Mouse (Mus musculus) ES-E14 (cell line): ENCODE measurements around the gene Mpzl3. TPM values are rescaled to one million over a fixed set of nuclear protein-coding genes. Genes with fewer than 3 reads are reported as not detected.

Experiments used
- DNase-seq: peaks from one replicate; pipeline ENCODE4 v3.0.0-alpha.2; 2013; ENCODE audit warnings: low read depth, low spot score
- H3K27ac ChIP-seq: 2 replicates; pipeline ENCODE4 v1.5.1; 2012; ENCODE audit warnings: low read depth, mild to moderate bottlenecking, low read length, moderate library complexity, mixed read lengths; ENCODE audit not compliant: poor library complexity, insufficient read depth, severe bottlenecking
- H3K36me3 ChIP-seq: 2 replicates; pipeline ENCODE4 v1.6.1; 2012; ENCODE audit warnings: mild to moderate bottlenecking, low read length, moderate library complexity, mixed read lengths; ENCODE audit not compliant: control insufficient read depth, poor library complexity, insufficient read depth, severe bottlenecking
- H3K4me1 ChIP-seq, 2 experiments: fragments of 150-350 bp in 1 of 2; sonication (generic) in 1 of 2; 2 replicates each; pipeline ENCODE4 v1.6.1; 2012; ENCODE audit warnings: low read length in 2 of 2, mild to moderate bottlenecking in 1 of 2, mixed read lengths in 1 of 2; ENCODE audit not compliant: control insufficient read depth in 2 of 2, insufficient read depth in 2 of 2, poor library complexity in 1 of 2
- H3K4me3 ChIP-seq, 2 experiments: fragments of 150-350 bp in 1 of 2; sonication (generic) in 1 of 2; 2 replicates each; pipeline ENCODE4 v1.5.1; 2012; ENCODE audit warnings: low read length in 2 of 2, low read depth in 1 of 2, mild to moderate bottlenecking in 1 of 2, mixed read lengths in 1 of 2; ENCODE audit not compliant: insufficient read depth in 1 of 2, poor library complexity in 1 of 2, severe bottlenecking in 1 of 2
- H3K9ac ChIP-seq: 2 replicates; pipeline ENCODE4 v1.6.1; 2012; ENCODE audit warnings: low read depth, mild to moderate bottlenecking, low read length, mixed read lengths; ENCODE audit not compliant: poor library complexity, insufficient read depth, severe bottlenecking
- H3K9me3 ChIP-seq: fragments of 150-350 bp; sonication (generic); 2 replicates; pipeline ENCODE4 v1.6.1; 2012; ENCODE audit warnings: low read depth, mild to moderate bottlenecking, low read length; ENCODE audit not compliant: control insufficient read depth, insufficient read depth
- CHD2 ChIP-seq: IDR thresholded peaks from 2 replicates; pipeline ENCODE4 v1.6.1; 2014; ENCODE audit warnings: mild to moderate bottlenecking, low read depth, low read length, inconsistent platforms
- HCFC1 ChIP-seq: IDR thresholded peaks from 2 replicates; pipeline ENCODE4 v1.6.1; 2012; ENCODE audit warnings: low read length, inconsistent platforms, borderline replicate concordance; ENCODE audit not compliant: insufficient read depth
- MAFK ChIP-seq: IDR thresholded peaks from 2 replicates; pipeline ENCODE4 v1.6.1; 2014; ENCODE audit warnings: mild to moderate bottlenecking, low read depth, low read length, inconsistent platforms; ENCODE audit not compliant: insufficient read depth
- ZC3H11A ChIP-seq: IDR thresholded peaks from 2 replicates; pipeline ENCODE4 v1.6.1; 2012; ENCODE audit warnings: low read depth, mild to moderate bottlenecking, inconsistent platforms, low read length, borderline replicate concordance
- ZNF384 ChIP-seq: IDR thresholded peaks from 2 replicates; pipeline ENCODE4 v1.6.1; 2012; ENCODE audit warnings: low read depth, low read length, inconsistent platforms
- in situ Hi-C, 2 experiments: fragments of 600-800 bp; cut with MboI; formaldehyde crosslinking; loops; one replicate each; pipeline ENCODE4 v1.15.1; 2025; ENCODE audit warnings: low sequenced_read_pairs in 2 of 2, inconsistent platforms in 1 of 2; ENCODE audit not compliant: unreplicated experiment in 2 of 2
- total RNA-seq: library from RNA; depleted of rRNA; stranded (reverse); fragments of 300-350 nt; gene quantifications from 2 replicates; pipeline ENCODE4 v1.2.3, GENCODE M21; 2012

Gene Mpzl3
- total RNA-seq, 1 experiment, result 5.0 TPM

DNA sequence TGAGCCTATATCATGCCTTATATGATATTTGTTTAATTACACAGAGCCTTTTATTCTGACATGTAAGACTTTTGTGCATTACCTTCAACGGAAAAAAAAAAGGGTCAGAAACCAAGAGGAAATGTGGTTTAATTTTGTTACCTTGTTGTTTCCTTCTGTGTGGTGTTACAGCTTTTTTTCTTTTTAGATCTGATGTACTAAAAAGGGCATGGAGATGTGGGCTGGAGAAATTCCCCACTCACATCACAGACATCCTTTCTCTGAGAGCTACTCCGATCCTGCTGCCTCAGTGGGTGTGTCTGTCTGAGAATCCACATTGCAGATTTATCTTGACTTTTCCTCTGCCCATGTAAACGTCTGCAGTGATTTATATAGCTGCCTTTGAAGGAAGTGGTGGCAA is 7.7 kb downstream of the Mpzl3 start:
- Histone ChIP-seq H3K4me3 (no peak overlapping the region), H3K27ac (no peak overlapping the region), H3K9me3 (no peaks in the 10 kb centered on the region), H3K36me3 (no peaks in the 10 kb centered on the region), H3K9ac (no peak overlapping the region), H3K4me1 (no peaks in the 10 kb centered on the region)
- in situ Hi-C loops, result no loop called here
- TF ChIP-seq ZNF384 (no peak), HCFC1 (no peak), ZC3H11A (no peak), CHD2 (no peak), MAFK (no peak)
- DNase-seq, result no peak

DNA sequence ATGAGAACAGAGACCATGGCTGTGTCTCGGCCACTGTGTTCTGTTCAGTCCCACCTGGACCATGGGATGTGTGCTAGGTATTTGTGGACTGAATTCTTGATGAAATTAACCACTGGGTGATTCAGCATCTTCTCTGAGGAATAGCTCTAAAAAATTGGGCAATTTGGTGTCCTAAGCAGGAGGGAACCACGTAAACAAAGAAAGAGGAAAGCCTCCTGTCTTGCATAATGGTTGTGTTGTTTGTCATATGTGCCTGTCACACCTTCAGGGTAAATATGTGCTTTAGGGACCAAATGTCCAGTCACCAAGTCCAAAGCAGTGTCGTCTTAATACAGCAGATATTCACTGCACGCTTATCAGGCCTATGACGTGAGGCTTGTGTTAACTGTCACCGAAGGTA is 9.4 kb downstream of the Mpzl3 start:
- no peak for TF ChIP-seq MAFK
- TF ChIP-seq CHD2, result no peak
- TF ChIP-seq ZNF384, result no peak
- no peak for TF ChIP-seq ZC3H11A
- no peak for TF ChIP-seq HCFC1
- H3K27ac ChIP-seq, result no peak overlapping the region
- no peaks in the 10 kb centered on the region for H3K9me3 ChIP-seq
- H3K4me1 ChIP-seq, result no peaks in the 10 kb centered on the region
- no peaks in the 10 kb centered on the region for H3K36me3 ChIP-seq
- no peak overlapping the region for H3K4me3 ChIP-seq
- in situ Hi-C loops, result no loop called here
- no peak for DNase-seq
- H3K9ac ChIP-seq, result no peak overlapping the region

DNA sequence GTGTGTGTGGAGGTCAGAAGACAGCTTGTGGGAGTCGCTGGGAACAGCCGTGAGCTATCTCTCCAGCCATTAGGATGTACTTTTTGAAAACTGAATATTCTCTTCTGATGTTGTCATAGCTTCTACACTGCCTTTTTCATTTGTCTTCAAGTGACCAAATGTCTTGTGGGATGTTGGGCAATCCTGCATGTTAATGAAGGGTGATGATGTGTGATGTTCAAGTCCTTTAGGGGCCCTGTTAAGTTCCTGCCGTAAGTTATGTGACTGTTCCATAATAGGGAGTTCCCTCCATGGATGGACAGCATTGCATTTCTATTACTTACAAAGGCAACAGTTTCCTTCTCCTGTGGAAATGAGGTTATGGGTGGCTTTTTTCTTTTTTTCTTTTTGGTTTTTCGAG is 11.7 kb downstream of the Mpzl3 start:
- TF ChIP-seq CHD2 (no peak), ZC3H11A (no peak), HCFC1 (no peak), ZNF384 (no peak), MAFK (no peak)
- DNase-seq, result no peak
- Histone ChIP-seq H3K9ac (no peak overlapping the region), H3K9me3 (no peaks in the 10 kb centered on the region), H3K4me3 (no peak overlapping the region), H3K27ac (no peak overlapping the region), H3K36me3 (no peaks in the 10 kb centered on the region), H3K4me1 (no peaks in the 10 kb centered on the region)
- in situ Hi-C loops, result no loop called here

DNA sequence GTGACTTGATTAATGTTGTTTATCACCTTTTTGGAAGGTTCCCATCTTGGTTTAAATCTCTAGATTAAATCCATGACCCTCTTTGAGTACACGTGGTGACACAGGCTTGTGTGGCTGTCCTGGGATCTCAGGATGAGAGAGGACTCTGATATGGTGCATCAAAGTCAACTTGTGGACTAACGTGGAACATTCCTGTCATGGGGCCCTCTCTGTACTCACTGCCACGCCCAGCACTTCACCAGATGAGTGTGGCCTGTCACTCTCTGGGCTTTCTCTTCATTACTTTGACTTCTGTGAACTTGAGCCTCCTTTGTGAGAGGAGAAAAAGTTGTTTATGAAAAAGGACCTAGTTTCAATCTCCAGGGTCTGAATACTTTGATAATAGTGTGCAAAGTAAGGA is 16.8 kb downstream of the Mpzl3 start:
- Histone ChIP-seq H3K9me3 (no peaks in the 10 kb centered on the region), H3K27ac (no peak overlapping the region), H3K9ac (no peak overlapping the region), H3K36me3 (no peaks in the 10 kb centered on the region), H3K4me3 (no peak overlapping the region), H3K4me1 (no peaks in the 10 kb centered on the region)
- TF ChIP-seq HCFC1 (no peak), ZNF384 (no peak)
- DNase-seq, result no peak
- in situ Hi-C loops, result no loop called here

DNA sequence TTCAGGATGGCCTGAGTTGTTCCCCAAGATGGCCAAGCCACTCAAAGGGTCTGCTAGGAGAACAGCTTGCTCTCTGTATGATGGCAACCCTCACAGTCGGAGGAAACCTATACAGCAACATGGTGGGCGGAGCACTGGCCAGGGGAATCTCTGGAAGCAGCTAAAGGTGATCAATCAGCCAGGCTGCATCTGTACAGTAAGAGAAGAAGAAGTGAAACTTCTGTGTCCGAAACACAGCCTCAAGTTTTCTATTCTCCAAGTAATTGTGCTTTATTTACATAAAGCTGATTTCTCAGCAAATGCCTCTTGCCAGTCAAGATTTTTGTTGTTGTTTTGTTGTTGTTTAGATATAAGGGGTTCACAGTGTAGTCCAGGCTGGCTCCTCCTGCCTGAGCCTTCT is 22.9 kb downstream of the Mpzl3 start:
- Histone ChIP-seq H3K4me1 (no peaks in the 10 kb centered on the region), H3K9me3 (no peaks in the 10 kb centered on the region), H3K4me3 (no peak overlapping the region), H3K27ac (no peak overlapping the region), H3K9ac (no peak overlapping the region), H3K36me3 (no peaks in the 10 kb centered on the region)
- no peak for DNase-seq
- TF ChIP-seq HCFC1 (no peak), MAFK (no peak), ZC3H11A (no peak), ZNF384 (no peak), CHD2 (no peak)
- in situ Hi-C loops, result no loop called here
